Mouse (Mus musculus) monocyte, adult 5-6 weeks (primary cell): ENCODE measurements around the gene Cacna1s. TPM values are rescaled to one million over a fixed set of nuclear protein-coding genes. Genes with fewer than 3 reads are reported as not detected.

ENCODE experiments used
- ATAC-seq: fragments of 153-309, 156-312 bp; replicated peaks from 2 replicates; pipeline ENCODE4 v1.8.0; 2017; ENCODE audit warnings: mild to moderate bottlenecking; ENCODE audit not compliant: low TSS enrichment, insufficient number of reproducible peaks, severe bottlenecking, poor library complexity, low FRiP score
- total RNA-seq: library from RNA; stranded (forward); fragments of 200-1000, 200-491, 200-594 nt; gene quantifications from 3 replicates; pipeline ENCODE4 v1.2.3, GENCODE M21; 2017

The Cacna1s gene
- total RNA-seq, 1 experiment from 2014 or later = 1.6 TPM

- no peak for ATAC-seq
These were observed 50.0 kb downstream of the Cacna1s start for GRCm38 (mm10) chr1:136102551-136102950.

- ATAC-seq = no peak
These were observed 50.4 kb downstream of the Cacna1s start for GRCm38 (mm10) chr1:136102981-136103380.

- no peak for ATAC-seq
These were observed 51.1 kb downstream of the Cacna1s start for GRCm38 (mm10) chr1:136103696-136104095.

GRCm38 (mm10) chr1:136104741-136105140, 52.2 kb downstream of the Cacna1s start:
- no peak for ATAC-seq

- no peak for ATAC-seq
These were observed 56.9 kb downstream of the Cacna1s start for GRCm38 (mm10) chr1:136109464-136109863.

GRCm38 (mm10) chr1:136116183-136116582, 63.6 kb downstream of the Cacna1s start:
- peak; percentile 48 for ATAC-seq

- no peak for ATAC-seq
These were observed 64.5 kb downstream of the Cacna1s start for GRCm38 (mm10) chr1:136117069-136117468.

GRCm38 (mm10) chr1:136118875-136119274, 66.3 kb downstream of the Cacna1s start:
- peak; percentile 64 for ATAC-seq

GRCm38 (mm10) chr1:136119571-136120262, 67.2 kb downstream of the Cacna1s start:
- no peak for ATAC-seq

GRCm38 (mm10) chr1:136120263-136120603, 67.7 kb downstream of the Cacna1s start:
- ATAC-seq = no peak

GRCm38 (mm10) chr1:136120785-136121184, 68.2 kb downstream of the Cacna1s start:
- no peak for ATAC-seq

GRCm38 (mm10) chr1:136122030-136122429, 69.5 kb downstream of the Cacna1s start:
- ATAC-seq = no peak

GRCm38 (mm10) chr1:136126159-136126765, 73.7 kb downstream of the Cacna1s start:
- ATAC-seq = 0 out of 2 replicates have a peak, but pooled peaks have one; percentile 18

- ATAC-seq = no peak
These were observed 74.3 kb downstream of the Cacna1s start for GRCm38 (mm10) chr1:136126895-136127294.

- ATAC-seq = no peak
These were observed 75.3 kb downstream of the Cacna1s start for GRCm38 (mm10) chr1:136127856-136128255.

GRCm38 (mm10) chr1:136128416-136128815, 75.9 kb downstream of the Cacna1s start:
- no peak for ATAC-seq

GRCm38 (mm10) chr1:136128944-136129589, 76.5 kb downstream of the Cacna1s start:
- ATAC-seq = no peak

- no peak for ATAC-seq
These were observed 77.6 kb downstream of the Cacna1s start for GRCm38 (mm10) chr1:136130107-136130506.

GRCm38 (mm10) chr1:136130951-136131558, 78.5 kb downstream of the Cacna1s start, which contains the start of gene Kif21b:
TSS of gene Kif21b (plus strand) at chr1:136131389.
- ATAC-seq = peak; percentile 38
